Mouse (Mus musculus) gonadal fat pad, adult 2 months (tissue): ENCODE measurements around the gene Gm19402. TPM values are rescaled to one million over a fixed set of nuclear protein-coding genes. Genes with fewer than 3 reads are reported as not detected.

Experiments used
- DNase-seq: peaks from one replicate; pipeline ENCODE4 v3.0.0-alpha.2; 2012; ENCODE audit warnings: low read depth
- polyA plus RNA-seq: library from polyadenylated mRNA; depleted of rRNA; stranded (reverse); fragments of >200 nt; gene quantifications from 2 replicates; pipeline ENCODE4 v1.2.3, GENCODE M21; 2012; rRNA removed

The Gm19402 gene
- polyA plus RNA-seq, 1 experiment: not detected

DNA sequence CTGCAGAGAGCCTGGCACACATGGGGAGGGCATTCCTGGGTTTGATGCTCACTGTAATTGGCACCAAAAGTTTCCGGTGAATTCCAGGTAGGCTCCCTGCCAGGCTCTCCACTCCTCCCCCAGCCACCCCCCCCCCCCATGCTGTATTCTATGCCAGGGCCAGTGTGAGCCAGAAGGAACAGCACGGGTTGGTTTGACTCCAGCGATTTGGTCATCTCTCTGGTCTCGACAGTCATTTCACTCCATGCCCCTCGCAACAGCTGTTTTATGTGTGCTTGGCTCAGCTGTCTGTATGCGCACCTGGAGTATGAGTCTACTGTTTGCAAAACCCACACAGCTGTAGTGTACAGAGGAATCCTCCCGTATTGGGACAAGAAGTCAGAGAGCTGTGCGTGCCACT lies 24.2 kb downstream of the Gm19402 start:
- DNase-seq: peak; percentile 65

DNA sequence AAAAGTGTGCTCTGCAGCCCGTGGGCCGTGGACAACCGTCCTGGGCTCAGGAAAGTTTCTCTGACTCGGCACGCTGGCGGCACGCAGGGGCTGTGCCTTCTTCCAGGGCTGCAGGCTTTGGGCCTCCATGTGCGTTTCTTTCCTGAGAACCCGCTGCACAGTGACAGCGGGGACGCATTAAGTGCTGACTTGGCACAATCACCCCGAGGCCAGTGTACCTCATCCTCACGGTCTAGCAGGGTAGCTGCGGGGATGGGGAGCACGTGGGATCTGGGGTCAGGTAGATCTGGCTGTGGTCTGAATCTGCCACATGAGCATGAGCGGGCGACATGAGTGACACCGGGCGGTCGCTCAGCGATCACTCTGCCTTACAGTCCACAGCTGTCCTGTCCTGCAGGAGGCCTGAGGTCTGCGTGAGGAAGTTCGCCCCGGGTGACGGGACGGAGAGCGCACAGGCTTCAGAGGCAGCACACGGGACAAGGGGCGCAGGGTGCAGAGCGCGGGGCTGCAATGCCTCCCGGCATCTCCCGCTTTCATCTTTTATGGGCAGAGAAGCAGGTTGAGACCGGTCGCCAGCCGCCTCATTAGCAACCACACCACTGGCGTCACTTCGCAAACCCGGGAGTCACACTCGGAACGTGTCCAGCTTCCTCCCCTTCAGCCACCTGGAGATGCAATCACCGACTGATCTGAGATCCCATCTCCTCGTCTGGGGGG lies 26.4 kb downstream of the Gm19402 start:
- DNase-seq: no peak

DNA sequence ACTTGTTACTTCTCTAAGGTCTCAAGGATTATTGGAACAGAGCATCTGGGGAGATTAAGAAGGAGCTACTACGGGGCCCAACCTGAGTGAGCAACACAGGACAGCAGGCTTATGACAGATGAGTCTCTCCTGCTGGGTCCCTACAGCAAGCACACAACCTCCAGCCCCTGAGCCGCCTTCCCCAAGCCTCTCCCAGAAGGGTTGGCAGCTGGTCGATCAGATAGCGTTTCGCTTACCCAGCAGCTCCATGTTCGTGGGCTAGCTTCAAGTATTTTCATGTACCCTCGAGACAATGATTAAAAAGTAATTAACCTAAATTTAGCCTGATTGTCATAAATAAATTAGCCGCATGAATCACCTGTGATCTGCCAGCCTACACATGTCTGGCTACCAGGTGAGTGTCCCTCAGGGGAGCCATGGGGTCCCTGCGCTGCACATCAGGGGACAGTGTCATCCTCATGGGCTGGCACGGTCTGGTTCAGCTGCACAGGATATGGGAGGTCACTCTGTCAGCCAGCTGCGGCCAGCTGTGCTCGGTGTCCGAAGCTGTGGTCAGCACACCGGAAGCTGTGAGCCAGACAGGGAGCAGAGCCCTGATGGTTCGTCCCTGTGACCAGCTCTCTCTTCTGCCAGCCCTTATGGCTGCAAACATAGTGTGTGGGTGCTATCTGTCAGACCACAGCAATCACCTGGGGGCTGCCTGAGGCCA lies 32.1 kb downstream of the Gm19402 start:
- DNase-seq: no peak

DNA sequence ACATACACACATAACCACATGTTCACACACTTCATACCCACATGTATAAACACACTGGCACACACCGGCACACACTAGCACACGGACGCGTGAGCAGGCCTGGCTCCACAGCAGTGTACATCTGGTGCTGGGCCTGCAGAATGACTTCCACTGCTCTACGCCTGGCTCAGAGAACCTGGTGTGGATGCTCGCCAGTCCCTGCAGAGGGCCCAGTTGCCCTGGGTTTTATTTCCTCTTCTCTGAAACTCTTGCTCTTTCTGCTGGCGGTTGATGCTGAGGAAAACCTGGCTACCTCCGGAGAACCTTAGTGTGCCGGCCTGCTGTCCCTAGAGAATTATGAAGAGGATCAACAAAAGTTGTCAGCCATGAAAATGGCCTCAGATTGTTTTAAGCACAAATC lies 38.5 kb downstream of the Gm19402 start:
- no peak for DNase-seq

DNA sequence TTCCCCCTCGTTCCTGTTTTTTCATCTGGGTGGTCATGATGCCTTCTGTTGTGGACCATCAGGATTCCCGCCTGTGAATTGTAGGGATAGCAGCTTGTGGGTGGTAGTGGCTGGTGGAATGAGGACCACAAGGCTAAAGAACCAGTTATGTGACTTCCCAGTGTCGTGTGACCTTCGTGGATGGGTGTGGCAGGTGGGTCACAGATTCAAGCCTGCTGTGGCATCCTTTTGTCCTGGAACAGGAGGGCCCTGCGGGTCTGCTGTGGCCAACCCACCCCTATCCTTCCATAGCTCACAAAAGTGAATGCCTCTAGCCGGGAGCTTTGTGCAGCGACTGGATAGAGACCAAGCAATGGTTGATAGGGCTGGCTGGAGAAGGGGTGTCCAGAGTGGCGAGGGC lies 42.7 kb downstream of the Gm19402 start:
- no peak for DNase-seq

DNA sequence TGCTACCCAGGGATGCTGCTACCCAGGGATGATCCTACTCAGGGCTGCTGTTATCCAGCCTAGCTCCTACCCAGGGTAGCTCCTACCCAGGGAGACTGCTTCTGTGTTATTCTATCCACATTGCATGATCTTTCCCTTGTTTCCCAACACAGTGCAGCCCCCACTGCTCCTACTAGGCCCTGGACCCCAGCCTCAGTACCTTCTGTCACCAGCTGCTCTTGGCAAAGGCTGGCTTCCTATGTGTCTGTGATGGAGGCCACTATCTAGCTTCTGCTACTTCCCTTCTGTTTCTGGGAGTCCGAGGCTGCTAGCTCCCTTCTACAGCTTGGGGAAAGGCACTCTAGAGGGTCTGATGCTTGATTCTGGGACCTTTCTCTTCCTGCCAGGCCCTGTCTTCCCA lies 43.1 kb downstream of the Gm19402 start:
- no peak for DNase-seq

DNA sequence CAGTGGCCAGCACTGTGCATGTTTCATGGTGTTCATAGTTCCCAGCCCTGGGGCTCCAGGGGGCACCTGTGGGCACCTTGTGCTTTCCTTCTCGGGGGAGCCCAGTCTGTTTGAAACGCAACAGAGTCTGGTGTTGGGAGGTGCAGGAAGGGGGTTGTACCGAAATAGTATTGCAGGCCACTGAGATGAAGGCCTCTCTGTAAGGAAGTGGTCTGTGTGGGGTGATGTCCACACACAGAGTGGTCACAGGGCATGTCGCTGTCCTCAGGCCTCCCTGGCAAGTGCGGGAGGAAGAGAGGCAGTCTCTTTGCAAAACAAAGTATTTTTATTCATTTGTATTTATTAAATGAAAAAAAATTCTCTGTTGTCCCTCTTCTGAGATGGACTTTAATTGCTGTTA lies 45.0 kb downstream of the Gm19402 start:
- DNase-seq: no peak

DNA sequence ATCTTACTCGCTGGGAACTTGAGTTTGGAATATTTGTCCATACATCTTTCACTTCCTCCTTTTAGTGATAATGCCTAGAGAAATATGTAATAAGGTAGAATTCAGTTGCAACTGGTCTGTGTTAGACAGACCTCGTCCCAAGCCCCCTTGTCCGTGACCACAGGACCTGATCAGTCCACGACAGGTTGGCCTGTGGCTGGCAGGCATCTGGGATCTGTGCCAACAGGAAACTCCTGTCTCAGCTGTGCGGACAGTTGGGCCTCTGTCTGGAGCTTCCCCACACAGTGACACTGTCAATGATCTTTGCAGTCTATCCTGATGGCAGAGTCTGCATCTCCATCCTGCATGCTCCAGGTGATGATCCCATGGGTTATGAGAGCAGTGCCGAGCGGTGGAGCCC lies 47.4 kb downstream of the Gm19402 start:
- no peak for DNase-seq

Other genes starting within 250 kb of the Gm19402 start
- 20.2 and 21.9 TPM in 2 replicates for gene Fam207a, start 175.0 kb downstream of the Gm19402 start, polyA plus RNA-seq
- 17.9 and 21.8 TPM in 2 replicates for gene Itgb2, start 160.5 kb downstream of the Gm19402 start, polyA plus RNA-seq
- 203 and 244 TPM in 2 replicates for gene Pttg1ip, start 109.0 kb downstream of the Gm19402 start, polyA plus RNA-seq
- gene Sumo3, start 84.7 kb downstream of the Gm19402 start, polyA plus RNA-seq: 270 and 286 TPM in 2 replicates
- 0.75 TPM in 1 of 2 replicates, not detected in the other for gene Gm49325, start 84.6 kb downstream of the Gm19402 start, polyA plus RNA-seq
- 46.0 and 47.8 TPM in 2 replicates for gene Ube2g2, start 68.5 kb downstream of the Gm19402 start, polyA plus RNA-seq
- gene Tspear, start 4.2 kb downstream of the Gm19402 start, polyA plus RNA-seq: 0.54 and 1.1 TPM in 2 replicates
- gene Gm9508, start 6.5 kb upstream of the Gm19402 start, polyA plus RNA-seq: not detected in 2 replicates
- not detected in 2 replicates for gene Gm10272, start 15.9 kb upstream of the Gm19402 start, polyA plus RNA-seq
- not detected in 2 replicates for gene Gm10024, start 20.7 kb upstream of the Gm19402 start, polyA plus RNA-seq
- not detected in 2 replicates for gene Gm10142, start 25.1 kb upstream of the Gm19402 start, polyA plus RNA-seq
- not detected in 2 replicates for gene Krtap12-1, start 29.8 kb upstream of the Gm19402 start, polyA plus RNA-seq
- gene Gm10100, start 35.7 kb upstream of the Gm19402 start, polyA plus RNA-seq: not detected in 2 replicates
- not detected in 2 replicates for gene Gm18596, start 51.9 kb upstream of the Gm19402 start, polyA plus RNA-seq
- not detected in 2 replicates for gene Gm9736, start 60.6 kb upstream of the Gm19402 start, polyA plus RNA-seq
- gene Gm3233, start 68.9 kb upstream of the Gm19402 start, polyA plus RNA-seq: not detected in 2 replicates
- not detected in 2 replicates for gene Gm3238, start 80.6 kb upstream of the Gm19402 start, polyA plus RNA-seq
- not detected in 2 replicates for gene Gm7138, start 86.2 kb upstream of the Gm19402 start, polyA plus RNA-seq
- not detected in 2 replicates for gene Gm3250, start 91.8 kb upstream of the Gm19402 start, polyA plus RNA-seq
- not detected in 2 replicates for gene Gm7137, start 97.4 kb upstream of the Gm19402 start, polyA plus RNA-seq
- gene Gm9639, start 104.3 kb upstream of the Gm19402 start, polyA plus RNA-seq: not detected in 2 replicates
- gene Gm19668, start 108.4 kb upstream of the Gm19402 start, polyA plus RNA-seq: not detected in 2 replicates
- not detected in 2 replicates for gene Gm9507, start 121.1 kb upstream of the Gm19402 start, polyA plus RNA-seq
- gene Gm2696, start 123.9 kb upstream of the Gm19402 start, polyA plus RNA-seq: not detected in 2 replicates
- not detected in 2 replicates for gene Krtap10-4, start 136.3 kb upstream of the Gm19402 start, polyA plus RNA-seq
- 0.11 TPM in 1 of 2 replicates, not detected in the other for gene Krtap10-10, start 145.2 kb upstream of the Gm19402 start, polyA plus RNA-seq
- not detected in 2 replicates for gene Gm36176, start 156.0 kb upstream of the Gm19402 start, polyA plus RNA-seq
- not detected in 2 replicates for gene Gm10318, start 162.1 kb upstream of the Gm19402 start, polyA plus RNA-seq
- gene Gm3285, start 171.2 kb upstream of the Gm19402 start, polyA plus RNA-seq: not detected in 2 replicates
- 6.6 and 7.8 TPM in 2 replicates for gene Lrrc3, start 211.8 kb upstream of the Gm19402 start, polyA plus RNA-seq